Comparison of ENCODE assay signal across 23 mouse cellular contexts in the genomic region with DNA sequence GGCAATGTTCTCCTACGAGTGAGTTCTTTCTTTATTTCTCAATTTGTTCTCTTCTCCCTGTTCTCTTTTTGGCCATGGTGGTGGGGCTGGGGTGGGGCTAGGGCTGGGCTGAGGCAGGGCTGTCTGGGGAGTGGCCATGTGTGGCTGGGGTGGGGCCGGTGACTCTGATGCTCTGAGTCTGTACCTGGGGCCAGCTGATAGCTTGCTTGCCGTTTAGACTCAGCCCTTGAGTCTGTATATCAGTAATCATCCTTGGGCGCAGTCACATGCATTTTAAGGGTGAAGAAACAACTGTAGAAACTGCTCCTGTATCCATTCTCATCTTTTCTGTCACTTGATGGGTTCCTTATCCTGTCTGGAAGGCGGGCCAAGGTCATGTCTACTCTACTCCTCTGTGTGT.
DNase-seq lines count a peak whose midpoint lies in the region; ATAC-seq and TF ChIP-seq lines count a peak whose summit lies in the region.
"Had no signal": no experiment of that assay in that cellular context is flagged by ENCODE, and none has a peak within 500 bp of the region (broad histone marks: within the 10 kb centered on the region; RNA-seq: fewer than 3 reads in every experiment).

No protein-coding gene starts in this region.

- no peaks in the 10 kb centered on the region for H3K36me3 ChIP-seq in heart, embryonic 11.5 days (ENCODE audit: control insufficient read depth, insufficient read depth, low read length)
- H3K36me3 ChIP-seq in G1E (replicated peaks), result no peaks in the 10 kb centered on the region
- H3K36me3 ChIP-seq in liver, embryonic 14.5 days (replicated peaks; ENCODE audit: control insufficient read depth, insufficient read depth, low read depth), result no peaks in the 10 kb centered on the region
- H3K36me3 ChIP-seq: embryonic facial prominence, embryonic 10.5 days; limb, embryonic 13.5 days had no signal

- peak; percentile 65 for TF ChIP-seq EP300 in liver, embryonic 14.5 days (IDR thresholded peaks at IDR 0.05; ENCODE audit: low read depth)

- H3K9me3 ChIP-seq in heart, embryonic 11.5 days (replicated peaks; ENCODE audit: control insufficient read depth, low read length), result no peaks in the 10 kb centered on the region
- H3K9me3 ChIP-seq in G1E (replicated peaks), result no peaks in the 10 kb centered on the region
- H3K9me3 ChIP-seq in liver, embryonic 14.5 days (ENCODE audit: control insufficient read depth, low read length), result no peaks in the 10 kb centered on the region
- H3K9me3 ChIP-seq: embryonic facial prominence, embryonic 10.5 days; limb, embryonic 13.5 days had no signal

- no peaks in the 10 kb centered on the region for H3K4me1 ChIP-seq in heart, embryonic 11.5 days (ENCODE audit: control insufficient read depth, insufficient read depth, low read length)
- H3K4me1 ChIP-seq in G1E (ENCODE audit: insufficient read depth, low read depth, low read length), result peaks cover 70% of the 10 kb centered on the region
- peaks cover 21 to 43% of the 10 kb centered on the region in 2 experiments for H3K4me1 ChIP-seq in liver, embryonic 14.5 days (replicated peaks; ENCODE audit: control insufficient read depth in 2 of 2, insufficient read depth in 2 of 2, low read length in 1 of 2)
- H3K4me1 ChIP-seq: embryonic facial prominence, embryonic 10.5 days; limb, embryonic 13.5 days had no signal

- TF ChIP-seq CTCF in G1E (IDR thresholded peaks at IDR 0.05; ENCODE audit: low read depth, low read length), result no peak
- TF ChIP-seq CTCF in liver, embryonic 14.5 days (IDR thresholded peaks at IDR 0.05; ENCODE audit: low read depth), result no peak

- no peak for DNase-seq in heart, postnatal 4 days
- peak; percentile 6 for DNase-seq in G1E (ENCODE audit: low spot score)
- peak; percentile 22 for DNase-seq in c-Kit-positive CD71-positive TER-119-negative erythroid progenitor cells, embryonic 14.5 days (ENCODE audit: low read depth)
- DNase-seq in liver, embryonic 14.5 days (ENCODE audit: low read depth in 3 of 3, low spot score in 3 of 3), result peak; percentile 63 to 75 (median 63)
- no peak for DNase-seq in kidney, adult 11 months
- no peak for DNase-seq in layer of hippocampus, adult 18-20 months (ENCODE audit: low spot score in 2 of 2)
- no peak for DNase-seq in cerebellum, adult 11 months
- DNase-seq: cerebellum, adult 9-11 months; forebrain, postnatal 0 days; gastrocnemius, postnatal 36 days; kidney, postnatal 36 days; lung, embryonic 14.5 days; lung, postnatal 36 days; midbrain, embryonic 14.5 days; right cerebral cortex, postnatal 14 days; thymus, postnatal 25 days had no signal

- peak overlapping the region; percentile 72 for H3K27ac ChIP-seq in heart, embryonic 11.5 days (ENCODE audit: low read depth, low read length)
- H3K27ac ChIP-seq in liver, embryonic 14.5 days, result peak overlapping the region; percentile 87
- H3K27ac ChIP-seq: embryonic facial prominence, embryonic 10.5 days; hindbrain, postnatal 0 days; limb, embryonic 13.5 days had no signal

- H3K4me3 ChIP-seq in heart, embryonic 11.5 days (ENCODE audit: low read depth, low read length), result no peak overlapping the region
- H3K4me3 ChIP-seq in G1E (ENCODE audit: low read depth, low read length), result no peak overlapping the region; the same call in 1 of the 2 replicates
- H3K4me3 ChIP-seq in liver, embryonic 14.5 days (ENCODE audit: insufficient read depth in 1 of 2, low read depth in 2 of 2, low read length in 2 of 2), result no peak overlapping the region
- H3K4me3 ChIP-seq: embryonic facial prominence, embryonic 10.5 days; limb, embryonic 13.5 days had no signal

- peak; percentile 96 for ATAC-seq in heart, embryonic 11.5 days (replicated peaks; ENCODE audit: insufficient number of reproducible peaks, low FRiP score, low TSS enrichment)
- ATAC-seq in G1E (ENCODE audit: extremely low read depth, insufficient number of reproducible peaks, low FRiP score, poor library complexity, severe bottlenecking), result peak; percentile 67
- peak; percentile 96 for ATAC-seq in liver, embryonic 14.5 days (ENCODE audit: insufficient read depth)
- ATAC-seq: activated CD4-positive, CD25-positive, alpha-beta regulatory T cell, adult 4 months; hindbrain, postnatal 0 days; intestine, embryonic 16.5 days had no signal

- whole genome bisulfite sequencing in heart, embryonic 11.5 days (ENCODE audit: insufficient replicate concordance), result 69% methylated on average over 5 of the region's 5 CpGs
- WGBS in liver, embryonic 14.5 days (ENCODE audit: insufficient replicate concordance), result 42% methylated on average over 5 of the region's 5 CpGs

- H3K9ac ChIP-seq in heart, embryonic 11.5 days (ENCODE audit: low read depth, low read length), result no peak overlapping the region
- H3K9ac ChIP-seq in liver, embryonic 14.5 days (replicated peaks), result peak overlapping the region; percentile 46; the same call in 1 of the 2 replicates
- H3K9ac ChIP-seq: forebrain, postnatal 0 days; limb, embryonic 13.5 days; lung, embryonic 14.5 days had no signal

- H3K4me2 ChIP-seq in heart, embryonic 11.5 days, result no peak overlapping the region
- H3K4me2 ChIP-seq in liver, embryonic 14.5 days (ENCODE audit: low read depth), result peak overlapping the region; percentile 42
- H3K4me2 ChIP-seq: limb, embryonic 13.5 days; lung, embryonic 14.5 days had no signal

- H3K27me3 ChIP-seq in heart, embryonic 11.5 days (ENCODE audit: control insufficient read depth, insufficient read depth, low read length), result no peaks in the 10 kb centered on the region
- H3K27me3 ChIP-seq in G1E (ENCODE audit: insufficient read depth, low read length), result no peaks in the 10 kb centered on the region
- H3K27me3 ChIP-seq in liver, embryonic 14.5 days (ENCODE audit: control insufficient read depth, insufficient read depth, low read length), result no peaks in the 10 kb centered on the region
- H3K27me3 ChIP-seq: CH12.LX; limb, embryonic 13.5 days had no signal

Comparison
In these comparisons a context has a peak if more than half of its experiments do, and no peak if none do; other contexts are left out.
1. DNase-seq: peak in G1E (single experiment), c-Kit-positive CD71-positive TER-119-negative erythroid progenitor cells, embryonic 14.5 days (single experiment) and liver, embryonic 14.5 days (3 of 3); none in heart, postnatal 4 days (single experiment), kidney, adult 11 months (single experiment), layer of hippocampus, adult 18-20 months (0 of 2) and cerebellum, adult 11 months (single experiment).
2. Peak in every context shown above with its lines, with median percentiles within 50 percentile points of each other: ATAC-seq.